Mouse (Mus musculus): ENCODE measurements at regions not wholly inside any gene's neighbourhood (a gene's known extent, or its start where the extent isn't known, plus 50 kb on each side); places are given as distances from the start of the nearest gene placed in this dataset.

GRCm38 (mm10) chr2:134126988-134127387 is 427.2 kb downstream of the Hao1 start:
- DNase-seq (ENCODE audit: low spot score in 2 of 2) = no peak

GRCm38 (mm10) chr2:134107286-134107685 is 446.9 kb downstream of the Hao1 start:
- no peak for DNase-seq (ENCODE audit: low spot score in 2 of 2)

GRCm38 (mm10) chr2:134088374-134088773 is 465.8 kb downstream of the Hao1 start:
- DNase-seq (ENCODE audit: low spot score in 2 of 2) = no peak

- DNase-seq (ENCODE audit: low spot score in 2 of 2) = no peak
These were observed 474.0 kb downstream of the Hao1 start for GRCm38 (mm10) chr2:134080148-134080547.

GRCm38 (mm10) chr2:134077953-134078352 is 476.2 kb downstream of the Hao1 start:
- DNase-seq (ENCODE audit: low spot score in 2 of 2) = no peak

GRCm38 (mm10) chr2:134067910-134068335 is 486.2 kb downstream of the Hao1 start:
- DNase-seq (ENCODE audit: low spot score in 2 of 2) = no peak

GRCm38 (mm10) chr2:134067404-134067803 is 486.8 kb downstream of the Hao1 start:
- no peak for DNase-seq (ENCODE audit: low spot score in 2 of 2)

- no peak for DNase-seq (ENCODE audit: low spot score in 2 of 2)
These were observed 494.1 kb downstream of the Hao1 start for GRCm38 (mm10) chr2:134059916-134060618.

GRCm38 (mm10) chr2:134036359-134036874 is 484.5 kb downstream of the Bmp2 start:
- DNase-seq (ENCODE audit: low spot score in 2 of 2) = no peak

- peak in 1 of 2 experiments; percentile 21 for DNase-seq (ENCODE audit: low spot score in 2 of 2)
These were observed 477.9 kb downstream of the Bmp2 start for GRCm38 (mm10) chr2:134029631-134030414.

- no peak for DNase-seq (ENCODE audit: low spot score in 2 of 2)
These were observed 477.2 kb downstream of the Bmp2 start for GRCm38 (mm10) chr2:134029153-134029552.

GRCm38 (mm10) chr2:134017109-134017508 is 465.1 kb downstream of the Bmp2 start:
- DNase-seq (ENCODE audit: low spot score in 2 of 2) = peak in 1 of 2 experiments; percentile 25

- DNase-seq (ENCODE audit: low spot score in 2 of 2) = no peak
These were observed 451.2 kb downstream of the Bmp2 start for GRCm38 (mm10) chr2:134003146-134003545.

- DNase-seq (ENCODE audit: low spot score in 2 of 2) = no peak
These were observed 442.8 kb downstream of the Bmp2 start for GRCm38 (mm10) chr2:133994742-133995141.

- DNase-seq (ENCODE audit: low spot score in 2 of 2) = no peak
These were observed 442.4 kb downstream of the Bmp2 start for GRCm38 (mm10) chr2:133994337-133994736.

- no peak for DNase-seq (ENCODE audit: low spot score in 2 of 2)
These were observed 435.7 kb downstream of the Bmp2 start for GRCm38 (mm10) chr2:133987671-133988070.

All from frontal cortex, postnatal 25 days (tissue).